Comparison of ENCODE assay signal across 22 mouse cellular contexts in the genomic region with DNA sequence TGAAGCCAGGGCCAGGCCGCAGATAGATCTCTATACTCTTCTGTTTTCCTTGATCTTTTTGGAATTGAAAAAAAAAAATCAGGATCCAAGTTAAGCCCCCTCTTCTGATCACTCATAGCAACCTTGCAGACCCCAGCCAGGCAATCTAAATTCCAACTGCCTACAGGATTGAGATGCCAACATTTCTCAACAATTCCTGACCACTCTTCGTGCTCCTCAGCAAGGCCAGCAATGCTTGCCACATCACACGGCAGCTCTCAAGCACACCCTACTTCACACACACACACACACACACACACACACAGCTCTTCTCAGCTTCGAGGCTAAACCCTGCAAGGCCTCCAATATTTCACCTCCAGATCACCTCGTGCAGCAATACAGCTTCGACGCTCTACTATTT. TPM values are rescaled to one million over a fixed set of nuclear protein-coding genes. Genes with fewer than 3 reads are reported as not detected.
DNase-seq lines count a peak whose midpoint lies in the region; ATAC-seq lines count a peak whose summit lies in the region.
"Had no signal": no experiment of that assay in that cellular context is flagged by ENCODE, and none has a peak within 500 bp of the region (broad histone marks: within the 10 kb centered on the region; RNA-seq: fewer than 3 reads in every experiment).

No protein-coding gene starts in this region.

- DNase-seq in adrenal gland, postnatal 14 days, result peak; percentile 43
- DNase-seq in adrenal gland, adult 18-20 months (ENCODE audit: low spot score in 2 of 2), result no peak
- DNase-seq in lung, postnatal 10 days, result peak; percentile 36
- DNase-seq in lung, postnatal 4 days, result no peak
- no peak for DNase-seq in liver, embryonic 11.5 days (ENCODE audit: low spot score)
- no peak for DNase-seq in right cerebral cortex, adult 18-20 months
- DNase-seq: cerebellum, adult 18-20 months; cerebellum, postnatal 14 days; forebrain, postnatal 0 days; gastrocnemius, postnatal 25 days; kidney, adult 2 months; left cerebral cortex, postnatal 4 days; spleen, adult 18-20 months had no signal

- ATAC-seq in liver, embryonic 11.5 days (replicated peaks; ENCODE audit: low FRiP score), result no peak
- no peak for ATAC-seq in forebrain, embryonic 15.5 days (replicated peaks)
- ATAC-seq: activated CD4-positive, CD25-positive, alpha-beta regulatory T cell, adult 4 months; forebrain, postnatal 0 days; midbrain, embryonic 16.5 days had no signal

- peak overlapping the region; percentile 70 for H3K4me2 ChIP-seq in liver, embryonic 11.5 days
- no peak overlapping the region for H3K4me2 ChIP-seq in forebrain, embryonic 15.5 days (replicated peaks)
- H3K4me2 ChIP-seq: hindbrain, embryonic 15.5 days had no signal

- no peaks in the 10 kb centered on the region for H3K27me3 ChIP-seq in liver, embryonic 11.5 days (replicated peaks; ENCODE audit: control insufficient read depth, insufficient read depth, low read length)
- no peaks in the 10 kb centered on the region for H3K27me3 ChIP-seq in forebrain, embryonic 15.5 days
- H3K27me3 ChIP-seq: hindbrain, embryonic 15.5 days had no signal

- H3K9me3 ChIP-seq in liver, embryonic 11.5 days (ENCODE audit: control insufficient read depth, low read length), result no peaks in the 10 kb centered on the region
- no peaks in the 10 kb centered on the region for H3K9me3 ChIP-seq in forebrain, embryonic 15.5 days
- H3K9me3 ChIP-seq: forebrain, embryonic 10.5 days; hindbrain, embryonic 15.5 days; midbrain, embryonic 10.5 days had no signal

- H3K4me1 ChIP-seq in liver, embryonic 11.5 days (replicated peaks; ENCODE audit: control insufficient read depth, insufficient read depth, low read length), result peaks cover 6% of the 10 kb centered on the region
- H3K4me1 ChIP-seq in forebrain, embryonic 15.5 days, result peaks cover 23% of the 10 kb centered on the region

- no peak overlapping the region for H3K4me3 ChIP-seq in liver, embryonic 11.5 days (ENCODE audit: low read depth, low read length)
- no peak overlapping the region for H3K4me3 ChIP-seq in forebrain, embryonic 15.5 days
- H3K4me3 ChIP-seq: hindbrain, embryonic 15.5 days had no signal

- no peak overlapping the region for H3K9ac ChIP-seq in liver, embryonic 11.5 days (ENCODE audit: low read depth, low read length)
- no peak overlapping the region for H3K9ac ChIP-seq in forebrain, embryonic 15.5 days (replicated peaks)
- H3K9ac ChIP-seq: forebrain, postnatal 0 days; hindbrain, embryonic 15.5 days had no signal

- peaks cover 17% of the 10 kb centered on the region for H3K36me3 ChIP-seq in liver, embryonic 11.5 days (ENCODE audit: control insufficient read depth, insufficient read depth, low read length)
- peaks cover 27% of the 10 kb centered on the region for H3K36me3 ChIP-seq in forebrain, embryonic 15.5 days

- 82% methylated on average over 7 of the region's 7 CpGs for WGBS in liver, embryonic 11.5 days
- WGBS in forebrain, embryonic 15.5 days, result 90% methylated on average over 7 of the region's 7 CpGs

- no peak overlapping the region for H3K27ac ChIP-seq in liver, embryonic 11.5 days (ENCODE audit: low read depth, low read length)
- H3K27ac ChIP-seq in forebrain, embryonic 15.5 days (replicated peaks), result no peak overlapping the region
- H3K27ac ChIP-seq: forebrain, embryonic 10.5 days; hindbrain, embryonic 15.5 days; kidney, postnatal 0 days; macrophage; midbrain, embryonic 10.5 days had no signal

RNA-seq across cellular contexts. Expression of a gene that starts 2.5 kb away (rescaled TPM):
- total RNA-seq in adrenal gland, postnatal 14 days (2021), result 53.6 and 56.4 TPM in 2 replicates
- total RNA-seq in adrenal gland, adult 18-20 months (2021), result 10 to 100 TPM; 53.8 to 73.0 TPM
- polyA plus RNA-seq in liver, embryonic 11.5 days (2014; fragmentation: Nextera tagmentation; extraction: Ambion mirVana), result 103 and 114 TPM in 2 replicates
- polyA plus RNA-seq in forebrain, embryonic 15.5 days (2015; fragmentation: Nextera tagmentation; extraction: Ambion mirVana), result 37.6 and 38.7 TPM in 2 replicates

RNA-seq across cellular contexts. Expression of a gene that starts 17.7 kb away (rescaled TPM):
- total RNA-seq in adrenal gland, postnatal 14 days (2021), result not detected in 2 replicates
- not detected for total RNA-seq in adrenal gland, adult 18-20 months (2021)
- polyA plus RNA-seq in liver, embryonic 11.5 days (2014; fragmentation: Nextera tagmentation; extraction: Ambion mirVana), result 0.39 TPM in 1 of 2 replicates, not detected in the other
- polyA plus RNA-seq in forebrain, embryonic 15.5 days (2015; fragmentation: Nextera tagmentation; extraction: Ambion mirVana), result 0.10 and 0.19 TPM in 2 replicates
- total RNA-seq: gastrocnemius, postnatal 25 days; hematopoietic stem cell, adult 5-6 weeks had no signal
- polyA plus RNA-seq: macrophage; midbrain, embryonic 10.5 days had no signal

RNA-seq across cellular contexts. Expression of a gene that starts 37.1 kb away (rescaled TPM):
- total RNA-seq in adrenal gland, postnatal 14 days (2021), result 37.3 and 39.5 TPM in 2 replicates
- total RNA-seq in adrenal gland, adult 18-20 months (2021), result 10 to 100 TPM; 36.7 to 47.6 TPM
- 32.0 and 32.1 TPM in 2 replicates for polyA plus RNA-seq in liver, embryonic 11.5 days (2014; fragmentation: Nextera tagmentation; extraction: Ambion mirVana)
- 35.0 and 36.3 TPM in 2 replicates for polyA plus RNA-seq in forebrain, embryonic 15.5 days (2015; fragmentation: Nextera tagmentation; extraction: Ambion mirVana)

Comparison
In these comparisons a context has a peak if more than half of its experiments do, and no peak if none do; other contexts are left out.
1. DNase-seq: peak in adrenal gland, postnatal 14 days (single experiment) and lung, postnatal 10 days (single experiment); none in adrenal gland, adult 18-20 months (0 of 2), lung, postnatal 4 days (0 of 2), liver, embryonic 11.5 days (single experiment) and right cerebral cortex, adult 18-20 months (single experiment).